Mouse (Mus musculus): ENCODE data around the gene Arl15.

Arl15 gene

GRCm38 (mm10) chr13:114159634-114160391 is 365.5 kb downstream of the Arl15 start:
- DNase-seq: no peak

GRCm38 (mm10) chr13:114162753-114163152 is 368.4 kb downstream of the Arl15 start:
- DNase-seq: no peak

- DNase-seq: no peak
These were observed 371.3 kb downstream of the Arl15 start for GRCm38 (mm10) chr13:114165616-114166015.

GRCm38 (mm10) chr13:114166439-114167183 is 372.3 kb downstream of the Arl15 start:
- no peak for DNase-seq

- DNase-seq: no peak
These were observed 375.8 kb downstream of the Arl15 start for GRCm38 (mm10) chr13:114170061-114170460.

GRCm38 (mm10) chr13:114171465-114171864 is 377.2 kb downstream of the Arl15 start:
- DNase-seq: no peak

GRCm38 (mm10) chr13:114188107-114188506 is 393.8 kb downstream of the Arl15 start:
- no peak for DNase-seq

GRCm38 (mm10) chr13:114188801-114189200 is 394.5 kb downstream of the Arl15 start:
- no peak for DNase-seq

GRCm38 (mm10) chr13:114189441-114189840 is 395.1 kb downstream of the Arl15 start:
- peak in 1 of 2 experiments; percentile 7 for DNase-seq

GRCm38 (mm10) chr13:114190898-114191297 is 396.6 kb downstream of the Arl15 start:
- DNase-seq: no peak

- DNase-seq: no peak
These were observed 404.0 kb downstream of the Arl15 start for GRCm38 (mm10) chr13:114198252-114198799.

GRCm38 (mm10) chr13:114199746-114200145 is 405.4 kb downstream of the Arl15 start:
- DNase-seq: no peak

- no peak for DNase-seq
These were observed 406.2 kb downstream of the Arl15 start for GRCm38 (mm10) chr13:114200545-114200944.

GRCm38 (mm10) chr13:114202806-114203570 is 408.7 kb downstream of the Arl15 start:
- DNase-seq: no peak

All from spleen, adult 18-20 months (tissue).